In the genomic region with DNA sequence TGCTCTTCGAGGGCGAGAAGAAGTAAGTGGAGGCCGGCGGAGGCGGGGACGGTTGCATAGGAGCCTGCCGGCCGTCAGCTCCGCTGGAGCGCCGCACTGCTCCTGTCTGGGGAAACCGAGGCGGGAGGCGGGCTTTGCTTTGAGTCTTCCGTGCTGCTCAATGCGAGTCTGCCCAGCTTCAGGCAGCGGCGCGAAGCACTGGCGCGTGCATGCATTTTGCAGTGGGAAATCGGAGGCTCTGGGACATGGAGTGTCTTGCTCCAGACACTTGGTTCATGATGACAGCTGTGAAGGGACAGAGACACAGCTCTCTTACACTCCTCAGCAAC, we compare ENCODE assay signal across 8 mouse cellular contexts. TPM values are rescaled to one million over a fixed set of nuclear protein-coding genes. Genes with fewer than 3 reads are reported as not detected.
DNase-seq lines count a peak whose midpoint lies in the region; ATAC-seq and TF ChIP-seq lines count a peak whose summit lies in the region.

No protein-coding gene starts in this region.

- ATAC-seq in forebrain, embryonic 15.5 days (replicated peaks), result peak; percentile 72
- ATAC-seq in liver, postnatal 0 days, result peak; percentile 75

- peak overlapping the region; percentile 100 for H3K4me3 ChIP-seq in gastrocnemius, adult 2 months
- peak overlapping the region; percentile 73 to 93 (median 89) for H3K4me3 ChIP-seq in CH12.LX (replicated peaks in 1 of 3; ENCODE audit: low read depth in 2 of 3, low read length in 2 of 3, poor library complexity in 1 of 3)
- H3K4me3 ChIP-seq in forebrain, embryonic 15.5 days, result peak overlapping the region; percentile 84
- peak overlapping the region; percentile 84 for H3K4me3 ChIP-seq in liver, postnatal 0 days (ENCODE audit: low read depth, low read length)

- intact Hi-C loops in gastrocnemius, adult 2 months (cut with DNase I), result no loop called here

- DNase-seq in gastrocnemius, adult 2 months, result no peak
- DNase-seq in gastrocnemius, postnatal 4 days (ENCODE audit: low spot score in 2 of 2), result no peak
- no peak for DNase-seq in CH12.LX (ENCODE audit: extremely low read depth)
- no peak for DNase-seq in liver, postnatal 0 days
- no peak for DNase-seq in adrenal gland, postnatal 36 days
- DNase-seq in adrenal gland, adult 18-20 months (ENCODE audit: low spot score in 2 of 2), result no peak
- DNase-seq in adrenal gland, adult 8-10 months, result no peak

- peak overlapping the region; percentile 50 for H3K9ac ChIP-seq in CH12.LX (ENCODE audit: insufficient read depth, low read depth)
- peak overlapping the region; percentile 83 for H3K9ac ChIP-seq in forebrain, embryonic 15.5 days (replicated peaks)
- H3K9ac ChIP-seq in liver, postnatal 0 days (replicated peaks), result peak overlapping the region; percentile 89

- no peaks in the 10 kb centered on the region for H3K9me3 ChIP-seq in CH12.LX (replicated peaks; ENCODE audit: low read length)
- H3K9me3 ChIP-seq in forebrain, embryonic 15.5 days, result no peaks in the 10 kb centered on the region
- H3K9me3 ChIP-seq in liver, postnatal 0 days (ENCODE audit: low read length), result no peaks in the 10 kb centered on the region

- TF ChIP-seq POLR2A in CH12.LX (IDR thresholded peaks at IDR 0.05; ENCODE audit: low read depth, low read length), result no peak

- 0% methylated on average over 22 of the region's 22 CpGs for WGBS in forebrain, embryonic 15.5 days
- WGBS in liver, postnatal 0 days (ENCODE audit: insufficient replicate concordance), result 0% methylated on average over 22 of the region's 22 CpGs

- TF ChIP-seq RAD21 in CH12.LX (IDR thresholded peaks at IDR 0.05; ENCODE audit: low read depth, low read length), result no peak

- TF ChIP-seq EP300 in CH12.LX (IDR thresholded peaks at IDR 0.05; ENCODE audit: low read length), result no peak
- no peak for TF ChIP-seq EP300 in liver, postnatal 0 days (IDR thresholded peaks at IDR 0.05; ENCODE audit: low read depth)

- H3K4me2 ChIP-seq in CH12.LX (ENCODE audit: insufficient read depth, low read depth, poor library complexity, severe bottlenecking), result peak overlapping the region; percentile 75
- peak overlapping the region; percentile 85 for H3K4me2 ChIP-seq in forebrain, embryonic 15.5 days (replicated peaks)
- peak overlapping the region; percentile 86 for H3K4me2 ChIP-seq in liver, postnatal 0 days (ENCODE audit: low read depth, low read length)

- TF ChIP-seq CTCF in gastrocnemius, adult 2 months (IDR thresholded peaks at IDR 0.05), result no peak
- TF ChIP-seq CTCF in CH12.LX (conservative IDR thresholded peaks at IDR 0.05 in 1 of 2, IDR thresholded peaks at IDR 0.05 in 1 of 2; ENCODE audit: low read depth in 2 of 2, low read length in 2 of 2), result no peak
- no peak for TF ChIP-seq CTCF in liver, postnatal 0 days (IDR thresholded peaks at IDR 0.05; ENCODE audit: low read depth)

- peak overlapping the region; percentile 92 for H3K27ac ChIP-seq in gastrocnemius, adult 2 months
- no peak overlapping the region for H3K27ac ChIP-seq in CH12.LX (ENCODE audit: insufficient read depth, low read depth)
- H3K27ac ChIP-seq in forebrain, embryonic 15.5 days (replicated peaks), result peak overlapping the region; percentile 79
- peak overlapping the region; percentile 56 for H3K27ac ChIP-seq in liver, postnatal 0 days (ENCODE audit: low read depth)

- peaks cover 18 to 41% of the 10 kb centered on the region in 2 experiments for H3K36me3 ChIP-seq in CH12.LX (replicated peaks in 1 of 2; ENCODE audit: control insufficient read depth in 1 of 2, insufficient read depth in 1 of 2, low read length in 1 of 2)
- H3K36me3 ChIP-seq in forebrain, embryonic 15.5 days, result peaks cover 15% of the 10 kb centered on the region
- peaks cover 16% of the 10 kb centered on the region for H3K36me3 ChIP-seq in liver, postnatal 0 days (replicated peaks; ENCODE audit: insufficient read depth, low read length)

- in situ Hi-C loops in CH12.LX (cut with MboI; ENCODE audit: low pct_ligation_motif_present, low pct_unique_long_range_greater_than_20kb, low sequenced_read_pairs), result no loop called here

- peaks cover 10 to 28% of the 10 kb centered on the region in 2 experiments; a peak in 3 of 4 replicates for H3K4me1 ChIP-seq in CH12.LX (ENCODE audit: control insufficient read depth in 1 of 2, insufficient read depth in 2 of 2)
- peaks cover 26% of the 10 kb centered on the region for H3K4me1 ChIP-seq in forebrain, embryonic 15.5 days
- H3K4me1 ChIP-seq in liver, postnatal 0 days (ENCODE audit: insufficient read depth), result peaks cover 18% of the 10 kb centered on the region

- H3K27me3 ChIP-seq in CH12.LX (replicated peaks), result peaks cover 1% of the 10 kb centered on the region
- no peaks in the 10 kb centered on the region for H3K27me3 ChIP-seq in forebrain, embryonic 15.5 days
- H3K27me3 ChIP-seq in liver, postnatal 0 days (ENCODE audit: insufficient read depth, low read length), result no peaks in the 10 kb centered on the region

- peaks cover 21% of the 10 kb centered on the region for H3K79me2 ChIP-seq in CH12.LX (replicated peaks; ENCODE audit: control insufficient read depth, extremely low read depth, insufficient read depth, poor library complexity, severe bottlenecking)

- dilution Hi-C loops in CH12.LX (cut with MboI; ENCODE audit: extremely low pct_ligation_motif_present, extremely low pct_unique_long_range_greater_than_20kb, low sequenced_read_pairs), result no loop called here

TF ChIP-seq in CH12.LX, 34 proteins besides CTCF, POLR2A, EP300 and RAD21 (continues in another document):
- TF ChIP-seq MXI1 (IDR thresholded peaks at IDR 0.05; ENCODE audit: low read depth, low read length) (peak; percentile 12), ETS1 (conservative IDR thresholded peaks at IDR 0.05; ENCODE audit: low read depth, low read length) (no peak), CHD2 (IDR thresholded peaks at IDR 0.05; ENCODE audit: low read length) (no peak), NRF1 (IDR thresholded peaks at IDR 0.05; ENCODE audit: low read depth, low read length) (no peak), USF2 (conservative IDR thresholded peaks at IDR 0.05; ENCODE audit: low read depth, low read length) (no peak), GABPA (IDR thresholded peaks at IDR 0.05; ENCODE audit: insufficient replicate concordance, low read depth, low read length) (no peak), ZKSCAN1 (IDR thresholded peaks at IDR 0.05; ENCODE audit: borderline replicate concordance, low read depth, low read length) (no peak)

RNA-seq across cellular contexts. Expression of gene Polr2j, which starts 0.3 kb away (rescaled TPM):
- 10 to 100 TPM; 62.9 to 69.6 TPM for total RNA-seq in gastrocnemius, adult 2 months (2021)
- 10 to 100 TPM; 81.3 to 86.7 TPM for total RNA-seq in gastrocnemius, postnatal 4 days (2021)
- 137 and 186 TPM in 2 replicates for total RNA-seq in CH12.LX (2012; rRNA removed)
- total RNA-seq in CH12.LX (2014; rRNA removed), result 160 and 178 TPM in 2 replicates
- polyA plus RNA-seq in CH12.LX (2012; ENCODE audit: insufficient read length, low read depth), result 117 and 121 TPM in 2 replicates
- polyA plus RNA-seq in forebrain, embryonic 15.5 days (2015; fragmentation: Nextera tagmentation; extraction: Ambion mirVana), result 230 and 234 TPM in 2 replicates
- polyA plus RNA-seq in liver, postnatal 0 days (2015; fragmentation: Nextera tagmentation; extraction: Ambion mirVana), result 99.8 and 112 TPM in 2 replicates
- 10 to 100 TPM; 69.3 to 96.9 TPM for total RNA-seq in adrenal gland, postnatal 36 days (2021)
- 10 to 100 TPM; 70.3 to 78.0 TPM for total RNA-seq in adrenal gland, adult 18-20 months (2021)
- 10 to 100 TPM; 74.7 to 93.5 (median 85.9) TPM for total RNA-seq in adrenal gland, adult 8-10 months (2022)

RNA-seq across cellular contexts. Expression of gene Lrwd1, which starts 19.1 kb away (rescaled TPM):
- total RNA-seq in gastrocnemius, adult 2 months (2021), result 1 to 10 TPM; 4.6 to 5.5 TPM
- 10 to 100 TPM; 10.2 to 11.7 TPM for total RNA-seq in gastrocnemius, postnatal 4 days (2021)
- total RNA-seq in CH12.LX (2012; rRNA removed), result 58.9 and 62.1 TPM in 2 replicates
- 49.6 and 54.3 TPM in 2 replicates for total RNA-seq in CH12.LX (2014; rRNA removed)
- polyA plus RNA-seq in CH12.LX (2012; ENCODE audit: insufficient read length, low read depth), result 52.2 and 65.9 TPM in 2 replicates
- polyA plus RNA-seq in forebrain, embryonic 15.5 days (2015; fragmentation: Nextera tagmentation; extraction: Ambion mirVana), result 36.8 and 36.9 TPM in 2 replicates
- polyA plus RNA-seq in liver, postnatal 0 days (2015; fragmentation: Nextera tagmentation; extraction: Ambion mirVana), result 13.7 and 16.5 TPM in 2 replicates
- total RNA-seq in adrenal gland, postnatal 36 days (2021), result 10 to 100 TPM in 1 of 2 experiments, 1 to 10 TPM in 1; 9.6 to 11.5 TPM
- 10 to 100 TPM; 11.0 to 11.4 TPM for total RNA-seq in adrenal gland, adult 18-20 months (2021)
- total RNA-seq in adrenal gland, adult 8-10 months (2022), result 10 to 100 TPM; 10.8 to 21.6 (median 14.9) TPM

RNA-seq across cellular contexts. Expression of gene Alkbh4, which starts 19.2 kb away (rescaled TPM):
- 1 to 10 TPM; 4.4 to 5.7 TPM for total RNA-seq in gastrocnemius, adult 2 months (2021)
- total RNA-seq in gastrocnemius, postnatal 4 days (2021), result 1 to 10 TPM; 8.4 to 8.6 TPM
- total RNA-seq in CH12.LX (2012; rRNA removed) (12.9 and 15.7 TPM in 2 replicates), CH12.LX (2014; rRNA removed) (10.2 and 12.2 TPM in 2 replicates)
- polyA plus RNA-seq in CH12.LX (2012; ENCODE audit: insufficient read length, low read depth), result 12.0 and 15.9 TPM in 2 replicates
- polyA plus RNA-seq in forebrain, embryonic 15.5 days (2015; fragmentation: Nextera tagmentation; extraction: Ambion mirVana), result 18.4 and 19.5 TPM in 2 replicates
- 8.8 and 9.2 TPM in 2 replicates for polyA plus RNA-seq in liver, postnatal 0 days (2015; fragmentation: Nextera tagmentation; extraction: Ambion mirVana)
- 1 to 10 TPM; 6.8 to 7.5 TPM for total RNA-seq in adrenal gland, postnatal 36 days (2021)
- total RNA-seq in adrenal gland, adult 18-20 months (2021), result 1 to 10 TPM; 8.3 to 8.5 TPM
- 10 to 100 TPM in 1 of 4 experiments, 1 to 10 TPM in 3; 8.3 to 11.1 (median 8.7) TPM for total RNA-seq in adrenal gland, adult 8-10 months (2022)

RNA-seq across cellular contexts. Expression of gene Rasa4, which starts 33.0 kb away (rescaled TPM):
- 10 to 100 TPM; 25.0 to 28.8 TPM for total RNA-seq in gastrocnemius, adult 2 months (2021)
- 1 to 10 TPM; 7.4 TPM for total RNA-seq in gastrocnemius, postnatal 4 days (2021)
- total RNA-seq in CH12.LX (2012; rRNA removed) (0.29 and 1.3 TPM in 2 replicates), CH12.LX (2014; rRNA removed) (0.07 and 0.28 TPM in 2 replicates)
- 0.11 and 0.16 TPM in 2 replicates for polyA plus RNA-seq in CH12.LX (2012; ENCODE audit: insufficient read length, low read depth)
- polyA plus RNA-seq in forebrain, embryonic 15.5 days (2015; fragmentation: Nextera tagmentation; extraction: Ambion mirVana), result 6.0 and 6.3 TPM in 2 replicates
- 2.1 TPM in 2 replicates for polyA plus RNA-seq in liver, postnatal 0 days (2015; fragmentation: Nextera tagmentation; extraction: Ambion mirVana)
- 10 to 100 TPM; 11.2 to 11.9 TPM for total RNA-seq in adrenal gland, postnatal 36 days (2021)
- 10 to 100 TPM; 11.9 to 14.7 TPM for total RNA-seq in adrenal gland, adult 18-20 months (2021)
- 10 to 100 TPM; 15.0 to 39.0 (median 29.5) TPM for total RNA-seq in adrenal gland, adult 8-10 months (2022)

RNA-seq across cellular contexts. Expression of gene Orai2, which starts 53.8 kb away (rescaled TPM):
- under 1 TPM; 0.43 to 0.75 TPM for total RNA-seq in gastrocnemius, adult 2 months (2021)
- total RNA-seq in gastrocnemius, postnatal 4 days (2021), result 1 to 10 TPM; 8.3 to 9.6 TPM
- 7.3 and 8.8 TPM in 2 replicates for total RNA-seq in CH12.LX (2012; rRNA removed)
- total RNA-seq in CH12.LX (2014; rRNA removed), result 6.4 and 7.3 TPM in 2 replicates
- 7.4 TPM in 2 replicates for polyA plus RNA-seq in CH12.LX (2012; ENCODE audit: insufficient read length, low read depth)
- polyA plus RNA-seq in forebrain, embryonic 15.5 days (2015; fragmentation: Nextera tagmentation; extraction: Ambion mirVana), result 35.0 and 39.1 TPM in 2 replicates
- polyA plus RNA-seq in liver, postnatal 0 days (2015; fragmentation: Nextera tagmentation; extraction: Ambion mirVana), result 4.4 and 4.5 TPM in 2 replicates
- 1 to 10 TPM; 2.8 to 3.0 TPM for total RNA-seq in adrenal gland, postnatal 36 days (2021)
- total RNA-seq in adrenal gland, adult 18-20 months (2021), result 1 to 10 TPM; 2.7 to 3.4 TPM
- total RNA-seq in adrenal gland, adult 8-10 months (2022), result 1 to 10 TPM; 2.5 to 5.7 (median 4.6) TPM
